Mouse (Mus musculus): ENCODE measurements around the gene Tmem199. TPM values are rescaled to one million over a fixed set of nuclear protein-coding genes. Genes with fewer than 3 reads are reported as not detected.

Tmem199 gene
- polyA plus RNA-seq, 1 experiment from 2014 or later: 48.0 TPM

GRCm38 (mm10) chr11:78501529-78501928 is 10.4 kb downstream of the Tmem199 start:
- CTCF ChIA-PET: no interaction called here
- TF ChIP-seq CTCF (IDR thresholded peaks at IDR 0.05): no peak

GRCm38 (mm10) chr11:78500623-78501202 is 11.3 kb downstream of the Tmem199 start:
- ChIA-PET POLR2A (no interaction called here), CTCF (no interaction called here)
- ATAC-seq: no peak
- H3K27me3 ChIP-seq: peaks cover 41% of the 10 kb centered on the region
- TF ChIP-seq CTCF (IDR thresholded peaks at IDR 0.05): no peak
- DNase-seq (ENCODE audit: low read depth, low spot score): no peak
- in situ Hi-C loops (cut with MboI; ENCODE audit: low pct_unique_long_range_greater_than_20kb): no loop called here

More at GRCm38 (mm10) chr11:78501529-78501928, 10.4 kb downstream of the Tmem199 start:
- in situ Hi-C loops (cut with MboI; ENCODE audit: low pct_unique_long_range_greater_than_20kb): no loop called here
- peaks cover 33% of the 10 kb centered on the region for H3K27me3 ChIP-seq
- POLR2A ChIA-PET: no interaction called here
- DNase-seq (ENCODE audit: low read depth, low spot score): no peak
- no peak for ATAC-seq

GRCm38 (mm10) chr11:78499543-78499942 is 12.4 kb downstream of the Tmem199 start:
- no peak for TF ChIP-seq CTCF (IDR thresholded peaks at IDR 0.05)
- ChIA-PET POLR2A (no interaction called here), CTCF (interaction anchor here (1.0 to 1.4 kb wide), 2 partner anchors 10 to 46 kb away, joined by 3 to 6 read pairs; no protein-coding TSS in a partner anchor)
- DNase-seq (ENCODE audit: low read depth, low spot score) (no peak), ATAC-seq (no peak)
- in situ Hi-C loops (cut with MboI; ENCODE audit: low pct_unique_long_range_greater_than_20kb): no loop called here
- H3K27me3 ChIP-seq: peaks cover 52% of the 10 kb centered on the region

- DNase-seq (ENCODE audit: low read depth, low spot score) (no peak), ATAC-seq (no peak)
- POLR2A ChIA-PET: no interaction called here
- CTCF ChIA-PET: interaction anchor here (1.0 to 1.4 kb wide), 2 partner anchors 11 to 47 kb away, joined by 3 to 6 read pairs; no protein-coding TSS in a partner anchor
- in situ Hi-C loops (cut with MboI; ENCODE audit: low pct_unique_long_range_greater_than_20kb): no loop called here
- H3K27me3 ChIP-seq: peaks cover 57% of the 10 kb centered on the region
- TF ChIP-seq CTCF (IDR thresholded peaks at IDR 0.05): no peak
Observed at GRCm38 (mm10) chr11:78499004-78499403, 13.0 kb downstream of the Tmem199 start, which contains the start of gene Vtn. Gene Vtn (plus strand): TSS chr11:78499091.

GRCm38 (mm10) chr11:78497544-78498522 is 14.1 kb downstream of the Tmem199 start, which contains the start of gene Sarm1:
Gene Sarm1 (minus strand): TSS chr11:78497754.
- ATAC-seq (peak; percentile 84), DNase-seq (ENCODE audit: low read depth, low spot score) (no peak)
- ChIA-PET POLR2A (interaction anchor here (0.6 to 1.6 kb wide), 3 partner anchors 9 to 431 kb away, joined by 3 to 6 read pairs (median 5); partner anchors contain the start of gene Slc46a1), CTCF (interaction anchor here (1.2 to 1.4 kb wide), 2 partner anchors 12 to 13 kb away, joined by 5 to 6 read pairs; no protein-coding TSS in a partner anchor)
- peaks cover 57% of the 10 kb centered on the region for H3K27me3 ChIP-seq
- no peak for TF ChIP-seq CTCF (IDR thresholded peaks at IDR 0.05)
- in situ Hi-C loops (cut with MboI; ENCODE audit: low pct_unique_long_range_greater_than_20kb): no loop called here

- CTCF ChIA-PET: interaction anchor here (1.2 kb wide), 1 partner anchor 13 kb away, joined by 5 read pairs; no protein-coding TSS in a partner anchor
- POLR2A ChIA-PET: interaction anchor here (0.6 to 1.6 kb wide), 3 partner anchors 8 to 432 kb away, joined by 3 to 6 read pairs (median 5); partner anchors contain the start of gene Slc46a1
- peak; percentile 45 for ATAC-seq
- H3K27me3 ChIP-seq: peaks cover 57% of the 10 kb centered on the region
- in situ Hi-C loops (cut with MboI; ENCODE audit: low pct_unique_long_range_greater_than_20kb): no loop called here
- TF ChIP-seq CTCF (IDR thresholded peaks at IDR 0.05): no peak
- no peak for DNase-seq (ENCODE audit: low read depth, low spot score)
Observed at GRCm38 (mm10) chr11:78497071-78497541, 14.9 kb downstream of the Tmem199 start.

- in situ Hi-C loops (cut with MboI; ENCODE audit: low pct_unique_long_range_greater_than_20kb): no loop called here
- ChIA-PET CTCF (interaction anchor here (1.1 kb wide), 1 partner anchor 43 kb away, joined by 3 read pairs; no protein-coding TSS in a partner anchor), POLR2A (interaction anchor here (0.6 kb wide), 1 partner anchor 12 kb away, joined by 3 read pairs; no protein-coding TSS in a partner anchor)
- ATAC-seq (no peak), DNase-seq (ENCODE audit: low read depth, low spot score) (no peak)
- no peak for TF ChIP-seq CTCF (IDR thresholded peaks at IDR 0.05)
- peaks cover 54% of the 10 kb centered on the region for H3K27me3 ChIP-seq
Observed at GRCm38 (mm10) chr11:78495904-78496303, 16.1 kb downstream of the Tmem199 start.

GRCm38 (mm10) chr11:78490781-78491241 is 21.2 kb downstream of the Tmem199 start:
- ChIA-PET POLR2A (no interaction called here), CTCF (interaction anchor here (1.2 kb wide), 1 partner anchor 74 kb away, joined by 3 read pairs; no protein-coding TSS in a partner anchor)
- no peak for DNase-seq (ENCODE audit: low read depth, low spot score)
- in situ Hi-C loops (cut with MboI; ENCODE audit: low pct_unique_long_range_greater_than_20kb): no loop called here
- peak; percentile 34 for ATAC-seq
- H3K27me3 ChIP-seq: peaks cover 21% of the 10 kb centered on the region
- TF ChIP-seq CTCF (IDR thresholded peaks at IDR 0.05): no peak

GRCm38 (mm10) chr11:78488168-78488567 is 23.8 kb downstream of the Tmem199 start:
- ChIA-PET CTCF (interaction anchor here (1.3 kb wide), 1 partner anchor 23 kb away, joined by 3 read pairs; the partner anchor contains the start of gene Slc46a1), POLR2A (interaction anchor here (1.1 to 1.8 kb wide), 2 partner anchors 10 to 62 kb away, joined by 3 to 6 read pairs; partner anchors contain the start of genes Sarm1 and Tmem97)
- in situ Hi-C loops (cut with MboI; ENCODE audit: low pct_unique_long_range_greater_than_20kb): no loop called here
- no peak for DNase-seq (ENCODE audit: low read depth, low spot score)
- ATAC-seq: no peak
- TF ChIP-seq CTCF (IDR thresholded peaks at IDR 0.05): peak; percentile 88
- peaks cover 4% of the 10 kb centered on the region for H3K27me3 ChIP-seq

- in situ Hi-C loops (cut with MboI; ENCODE audit: low pct_unique_long_range_greater_than_20kb): no loop called here
- ATAC-seq (no peak), DNase-seq (ENCODE audit: low read depth, low spot score) (no peak)
- H3K27me3 ChIP-seq: no peaks in the 10 kb centered on the region
- POLR2A ChIA-PET: interaction anchor here (0.6 kb wide), 1 partner anchor 12 kb away, joined by 3 read pairs; no protein-coding TSS in a partner anchor
- TF ChIP-seq CTCF (IDR thresholded peaks at IDR 0.05): no peak
- CTCF ChIA-PET: interaction anchor here (1.4 kb wide), 1 partner anchor 14 kb away, joined by 5 read pairs; the partner anchor contains the start of gene Sarm1
Observed at GRCm38 (mm10) chr11:78483639-78484038, 28.3 kb downstream of the Tmem199 start.
